Mouse (Mus musculus) G1E (cell line): Measurements from ENCODE around the gene Vax1. TPM values are rescaled to one million over a fixed set of nuclear protein-coding genes. Genes with fewer than 3 reads are reported as not detected.

Experiments
- ATAC-seq: 2 replicates; pipeline ENCODE4 v1.8.0; 2016; ENCODE audit warnings: mild to moderate bottlenecking; ENCODE audit not compliant: insufficient number of reproducible peaks, poor library complexity, low FRiP score, severe bottlenecking; ENCODE audit errors: extremely low read depth
- DNase-seq: peaks from one replicate; pipeline ENCODE4 v3.0.0; 2012; ENCODE audit warnings: low spot score
- H3K27me3 ChIP-seq: 2 replicates; pipeline ENCODE4 v1.6.1; 2012; ENCODE audit warnings: mild to moderate bottlenecking, low read length, inconsistent platforms; ENCODE audit not compliant: insufficient read depth
- H3K36me3 ChIP-seq: replicated peaks from 2 replicates; pipeline ENCODE3; 2012; ENCODE audit warnings: mild to moderate bottlenecking, inconsistent platforms
- H3K4me1 ChIP-seq: 2 replicates; pipeline ENCODE4 v1.6.1; 2012; ENCODE audit warnings: low read depth, low read length, inconsistent platforms, mixed read lengths; ENCODE audit not compliant: insufficient read depth
- H3K4me3 ChIP-seq: 2 replicates; pipeline ENCODE4 v1.5.1; 2012; ENCODE audit warnings: low read depth, mild to moderate bottlenecking, inconsistent platforms, low read length, moderate library complexity, mixed read lengths
- H3K9me3 ChIP-seq: replicated peaks from 2 replicates; pipeline ENCODE4 v1.6.1; 2012; ENCODE audit warnings: inconsistent platforms
- CTCF ChIP-seq: IDR thresholded peaks from 2 replicates; pipeline ENCODE4 v1.5.1; 2012; ENCODE audit warnings: low read depth, low read length, inconsistent platforms, mixed read lengths
- GATA1 ChIP-seq: IDR thresholded peaks from 2 replicates; pipeline ENCODE4 v1.6.1; 2012; ENCODE audit warnings: borderline replicate concordance, low read length, inconsistent platforms, mixed read lengths
- GATA2 ChIP-seq: IDR thresholded peaks from 2 replicates; pipeline ENCODE4 v1.6.1; 2012; ENCODE audit warnings: low read depth, low read length, inconsistent platforms, borderline replicate concordance
- POLR2AphosphoS5 ChIP-seq: IDR thresholded peaks from 2 replicates; pipeline ENCODE4 v1.6.1; 2012; ENCODE audit warnings: low read depth, low read length, inconsistent platforms; ENCODE audit not compliant: insufficient replicate concordance
- TAL1 ChIP-seq: conservative IDR thresholded peaks from 2 replicates; pipeline ENCODE4 v1.6.1; 2012; ENCODE audit warnings: low read depth, low read length, inconsistent platforms, mixed read lengths
- polyA plus RNA-seq: library from polyadenylated mRNA; stranded (reverse); fragments of >175 nt; gene quantifications from 2 replicates; pipeline ENCODE4 v1.2.3, GENCODE M21; 2012
- total RNA-seq, 2 experiments: library from RNA; stranded (forward) in 1 of 2; stranded (reverse) in 1 of 2; fragments of 200-1000 nt in 1 of 2; fragments of >200 nt in 1 of 2; fragmentation: Nextera tagmentation in 1 of 2; gene quantifications; 2 replicates each; pipeline ENCODE4 v1.2.3; 2014 to 2017

Gene Vax1
- total and polyA plus RNA-seq, 3 experiments: not detected

DNA sequence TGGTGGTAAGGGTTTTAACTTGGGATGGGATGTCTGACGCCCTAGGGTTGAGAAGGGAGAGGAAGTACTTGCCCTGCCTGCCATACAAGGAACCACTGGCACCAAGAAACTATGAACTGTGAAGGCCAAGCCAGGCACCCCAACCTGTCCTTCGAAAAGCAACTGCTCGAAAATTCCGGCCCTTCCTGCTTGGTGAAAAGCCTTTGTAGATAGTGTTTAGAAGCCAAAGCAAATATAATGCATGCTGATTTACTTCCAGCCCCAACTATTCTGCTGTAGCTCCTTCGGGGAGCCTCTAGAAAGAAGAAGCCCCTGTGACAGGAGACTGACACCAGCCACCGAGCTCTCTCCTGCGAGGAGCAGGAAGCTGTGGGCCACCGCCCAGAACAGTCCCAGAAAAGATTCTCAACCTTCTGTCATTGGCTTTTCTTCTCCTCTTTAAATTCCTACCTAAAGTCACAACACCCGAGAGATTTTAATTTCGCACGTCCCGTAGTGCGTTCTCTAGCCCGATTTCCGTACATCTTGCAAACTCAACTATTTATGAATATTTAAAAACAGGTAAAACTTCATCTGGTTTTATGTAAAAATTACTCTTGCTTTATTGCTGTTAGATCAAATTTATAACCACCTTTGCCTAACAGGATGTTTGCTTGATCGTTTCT lies 4.8 kb downstream of the Vax1 start:
- no peak for DNase-seq
- H3K4me3 ChIP-seq: no peak overlapping the region
- TF ChIP-seq CTCF (no peak), TAL1 (no peak), GATA2 (no peak), GATA1 (no peak), POLR2AphosphoS5 (no peak)
- no peaks in the 10 kb centered on the region for H3K36me3 ChIP-seq
- H3K9me3 ChIP-seq: peaks cover 4% of the 10 kb centered on the region
- peaks cover 22% of the 10 kb centered on the region; the same call in 1 of the 2 replicates for H3K27me3 ChIP-seq
- H3K4me1 ChIP-seq: no peaks in the 10 kb centered on the region
- no peak for ATAC-seq

- no peak for DNase-seq
- H3K4me3 ChIP-seq: no peak overlapping the region
- no peaks in the 10 kb centered on the region for H3K36me3 ChIP-seq
- no peak for TF ChIP-seq POLR2AphosphoS5
- TF ChIP-seq CTCF: no peak
- no peak for TF ChIP-seq GATA2
- TF ChIP-seq TAL1: no peak
- 0 out of 2 replicates have a peak, but pooled peaks cover under 1% of the 10 kb centered on the region for H3K9me3 ChIP-seq
- H3K4me1 ChIP-seq: no peaks in the 10 kb centered on the region
- H3K27me3 ChIP-seq: peaks cover 12% of the 10 kb centered on the region; the same call in 1 of the 2 replicates
- ATAC-seq: no peak
Observed at GRCm38 (mm10) chr19:59164111-59164510, 5.7 kb downstream of the Vax1 start.

GRCm38 (mm10) chr19:59156702-59157101 lies 13.2 kb downstream of the Vax1 start:
- TF ChIP-seq GATA2 (no peak), CTCF (no peak), POLR2AphosphoS5 (no peak), GATA1 (no peak), TAL1 (no peak)
- no peaks in the 10 kb centered on the region for H3K27me3 ChIP-seq
- no peaks in the 10 kb centered on the region for H3K4me1 ChIP-seq
- no peaks in the 10 kb centered on the region for H3K9me3 ChIP-seq
- no peak for DNase-seq
- no peak for ATAC-seq
- no peaks in the 10 kb centered on the region for H3K36me3 ChIP-seq
- H3K4me3 ChIP-seq: no peak overlapping the region

DNA sequence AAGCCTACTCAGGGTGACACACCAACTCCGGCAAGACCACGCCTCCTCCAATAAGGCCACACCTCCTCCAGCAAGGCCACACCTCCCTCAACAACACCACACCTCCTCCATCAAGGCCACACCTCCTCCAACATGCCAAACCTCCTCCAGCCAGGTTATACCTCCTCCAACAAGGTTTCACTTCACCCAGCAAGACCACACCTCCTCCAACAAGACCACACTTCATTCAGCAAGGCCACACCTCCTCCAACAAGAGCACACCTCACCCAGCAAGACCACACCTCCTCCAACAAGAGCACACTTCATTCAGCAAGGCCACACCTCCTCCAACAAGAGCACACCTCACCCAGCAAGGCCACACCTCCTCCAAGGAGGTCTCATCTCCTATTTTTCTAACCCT lies 15.7 kb downstream of the Vax1 start:
- no peaks in the 10 kb centered on the region for H3K4me1 ChIP-seq
- H3K9me3 ChIP-seq: no peaks in the 10 kb centered on the region
- no peaks in the 10 kb centered on the region for H3K27me3 ChIP-seq
- H3K4me3 ChIP-seq: no peak overlapping the region
- DNase-seq (no peak), ATAC-seq (no peak)
- H3K36me3 ChIP-seq: no peaks in the 10 kb centered on the region
- TF ChIP-seq GATA2: no peak
- no peak for TF ChIP-seq GATA1
- TF ChIP-seq CTCF: no peak
- TF ChIP-seq POLR2AphosphoS5: no peak

DNA sequence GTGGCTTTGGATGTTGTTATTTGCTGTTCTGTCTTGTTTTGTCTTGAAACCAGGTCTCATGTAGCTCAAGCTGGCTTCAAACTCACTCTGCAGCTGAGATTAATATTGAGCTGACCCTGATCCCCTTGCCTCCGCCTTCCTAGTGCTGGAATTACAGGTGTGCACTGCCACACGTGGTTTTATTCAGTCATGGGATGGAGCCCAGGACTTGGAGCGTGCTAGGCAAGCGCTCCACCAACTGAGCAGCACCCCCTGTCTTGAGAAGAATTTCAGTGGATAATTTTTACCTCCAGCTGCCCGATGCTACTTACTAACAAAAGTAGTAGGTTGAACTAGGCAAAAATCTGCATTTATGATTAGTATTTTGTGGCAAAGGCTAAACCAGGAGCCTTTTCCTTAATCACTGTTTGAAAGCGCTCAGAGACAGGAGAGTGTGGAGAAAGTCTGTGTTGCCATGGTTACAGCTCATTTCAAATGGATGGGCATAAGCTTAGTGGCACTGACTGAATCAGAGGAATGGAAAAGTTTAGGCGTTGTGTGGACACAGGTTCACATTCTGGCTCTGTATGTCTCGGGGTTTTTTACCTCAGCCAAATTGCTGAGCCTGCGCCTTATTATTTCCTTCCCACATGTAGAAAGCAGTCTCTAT lies 24.2 kb downstream of the Vax1 start:
- no peaks in the 10 kb centered on the region for H3K4me1 ChIP-seq
- DNase-seq (no peak), ATAC-seq (no peak)
- TF ChIP-seq GATA1: no peak
- TF ChIP-seq GATA2: no peak
- no peak for TF ChIP-seq CTCF
- no peak overlapping the region for H3K4me3 ChIP-seq
- no peaks in the 10 kb centered on the region for H3K36me3 ChIP-seq
- H3K27me3 ChIP-seq: no peaks in the 10 kb centered on the region
- no peaks in the 10 kb centered on the region for H3K9me3 ChIP-seq

- DNase-seq: no peak
- Histone ChIP-seq H3K36me3 (no peaks in the 10 kb centered on the region), H3K27me3 (no peaks in the 10 kb centered on the region), H3K4me3 (no peak overlapping the region), H3K9me3 (no peaks in the 10 kb centered on the region), H3K4me1 (no peaks in the 10 kb centered on the region)
- TF ChIP-seq TAL1: no peak
- TF ChIP-seq CTCF: no peak
- ATAC-seq: no peak
Observed at GRCm38 (mm10) chr19:59145064-59145463, 24.8 kb downstream of the Vax1 start.

DNA sequence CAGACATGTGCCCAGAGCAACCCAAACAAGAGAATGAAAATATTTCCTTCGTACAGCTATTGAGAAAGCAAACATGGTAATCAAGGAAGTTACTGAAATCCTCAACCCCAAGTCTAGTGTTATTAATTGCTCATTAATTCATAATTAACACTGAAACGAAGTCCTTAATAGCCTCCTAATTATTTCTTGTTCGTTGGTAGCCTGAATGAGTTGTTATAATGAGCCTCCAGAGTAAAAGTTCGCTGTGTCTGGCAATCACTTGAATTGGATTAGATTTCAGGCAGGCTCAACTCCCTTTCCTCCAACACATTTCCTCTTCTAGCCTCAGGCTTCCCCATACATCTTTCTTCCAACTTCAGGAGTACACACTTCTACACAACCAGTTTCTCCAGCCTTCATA lies 27.6 kb downstream of the Vax1 start:
- ATAC-seq (no peak), DNase-seq (no peak)
- Histone ChIP-seq H3K9me3 (no peaks in the 10 kb centered on the region), H3K4me1 (no peaks in the 10 kb centered on the region), H3K27me3 (no peaks in the 10 kb centered on the region), H3K36me3 (no peaks in the 10 kb centered on the region), H3K4me3 (no peak overlapping the region)
- TF ChIP-seq POLR2AphosphoS5: no peak
